Mouse (Mus musculus): ENCODE results near the gene Trnau1ap. TPM values are rescaled to one million over a fixed set of nuclear protein-coding genes. Genes with fewer than 3 reads are reported as not detected.

Gene Trnau1ap
- polyA plus RNA-seq, 1 experiment from 2014 or later, result 72.0 TPM

- Histone ChIP-seq H3K4me2 (peak overlapping the region; percentile 76), H3K36me3 (ENCODE audit: control insufficient read depth, insufficient read depth, low read length) (no peaks in the 10 kb centered on the region), H3K9ac (ENCODE audit: low read depth, low read length) (peak overlapping the region; percentile 73; the same call in 1 of the 2 replicates), H3K9me3 (replicated peaks; ENCODE audit: control insufficient read depth, low read length) (no peaks in the 10 kb centered on the region), H3K4me3 (ENCODE audit: low read depth, low read length) (peak overlapping the region; percentile 53), H3K4me1 (ENCODE audit: control insufficient read depth, insufficient read depth, low read length) (peaks cover 6% of the 10 kb centered on the region), H3K27ac (ENCODE audit: low read depth, low read length) (no peak overlapping the region), H3K27me3 (ENCODE audit: control insufficient read depth, insufficient read depth, low read length) (no peaks in the 10 kb centered on the region)
- no peak for ATAC-seq (replicated peaks; ENCODE audit: insufficient number of reproducible peaks, low FRiP score, low TSS enrichment)
- 64% methylated on average over 16 of the region's 16 CpGs for WGBS (ENCODE audit: insufficient replicate concordance)
Observed at GRCm38 (mm10) chr4:132301965-132302938, 27.1 kb downstream of the Trnau1ap start.

GRCm38 (mm10) chr4:132301486-132301885 lies 27.9 kb downstream of the Trnau1ap start:
- WGBS (ENCODE audit: insufficient replicate concordance), result 63% methylated on average over 6 of the region's 6 CpGs
- Histone ChIP-seq H3K9me3 (replicated peaks; ENCODE audit: control insufficient read depth, low read length) (no peaks in the 10 kb centered on the region), H3K27ac (ENCODE audit: low read depth, low read length) (no peak overlapping the region), H3K36me3 (ENCODE audit: control insufficient read depth, insufficient read depth, low read length) (no peaks in the 10 kb centered on the region), H3K9ac (ENCODE audit: low read depth, low read length) (no peak overlapping the region), H3K4me2 (no peak overlapping the region), H3K27me3 (ENCODE audit: control insufficient read depth, insufficient read depth, low read length) (no peaks in the 10 kb centered on the region), H3K4me3 (ENCODE audit: low read depth, low read length) (no peak overlapping the region), H3K4me1 (ENCODE audit: control insufficient read depth, insufficient read depth, low read length) (peaks cover 6% of the 10 kb centered on the region)
- no peak for ATAC-seq (replicated peaks; ENCODE audit: insufficient number of reproducible peaks, low FRiP score, low TSS enrichment)

GRCm38 (mm10) chr4:132299849-132300248 lies 29.5 kb downstream of the Trnau1ap start:
- 100% methylated on average over 1 of the region's 1 CpGs for WGBS (ENCODE audit: insufficient replicate concordance)
- no peak for ATAC-seq (replicated peaks; ENCODE audit: insufficient number of reproducible peaks, low FRiP score, low TSS enrichment)
- H3K9me3 ChIP-seq (replicated peaks; ENCODE audit: control insufficient read depth, low read length), result no peaks in the 10 kb centered on the region
- peaks cover 6% of the 10 kb centered on the region for H3K4me1 ChIP-seq (ENCODE audit: control insufficient read depth, insufficient read depth, low read length)
- no peaks in the 10 kb centered on the region for H3K36me3 ChIP-seq (ENCODE audit: control insufficient read depth, insufficient read depth, low read length)
- no peak overlapping the region for H3K9ac ChIP-seq (ENCODE audit: low read depth, low read length)
- no peaks in the 10 kb centered on the region for H3K27me3 ChIP-seq (ENCODE audit: control insufficient read depth, insufficient read depth, low read length)
- H3K4me2 ChIP-seq, result no peak overlapping the region
- no peak overlapping the region for H3K27ac ChIP-seq (ENCODE audit: low read depth, low read length)
- H3K4me3 ChIP-seq (ENCODE audit: low read depth, low read length), result no peak overlapping the region

- Histone ChIP-seq H3K4me2 (no peak overlapping the region), H3K27ac (ENCODE audit: low read depth, low read length) (no peak overlapping the region), H3K27me3 (ENCODE audit: control insufficient read depth, insufficient read depth, low read length) (no peaks in the 10 kb centered on the region), H3K4me3 (ENCODE audit: low read depth, low read length) (no peak overlapping the region), H3K36me3 (ENCODE audit: control insufficient read depth, insufficient read depth, low read length) (peaks cover 9% of the 10 kb centered on the region), H3K9me3 (replicated peaks; ENCODE audit: control insufficient read depth, low read length) (peaks cover 3% of the 10 kb centered on the region; the same call in 1 of the 2 replicates), H3K4me1 (ENCODE audit: control insufficient read depth, insufficient read depth, low read length) (no peaks in the 10 kb centered on the region), H3K9ac (ENCODE audit: low read depth, low read length) (no peak overlapping the region)
- 42% methylated on average over 8 of the region's 8 CpGs for WGBS (ENCODE audit: insufficient replicate concordance)
- ATAC-seq (replicated peaks; ENCODE audit: insufficient number of reproducible peaks, low FRiP score, low TSS enrichment), result no peak
Observed at GRCm38 (mm10) chr4:132295696-132296390, 33.5 kb downstream of the Trnau1ap start.

- Histone ChIP-seq H3K4me3 (ENCODE audit: low read depth, low read length) (no peak overlapping the region), H3K4me2 (no peak overlapping the region), H3K27ac (ENCODE audit: low read depth, low read length) (no peak overlapping the region), H3K9ac (ENCODE audit: low read depth, low read length) (no peak overlapping the region), H3K27me3 (ENCODE audit: control insufficient read depth, insufficient read depth, low read length) (no peaks in the 10 kb centered on the region), H3K4me1 (ENCODE audit: control insufficient read depth, insufficient read depth, low read length) (no peaks in the 10 kb centered on the region), H3K36me3 (ENCODE audit: control insufficient read depth, insufficient read depth, low read length) (peaks cover 16% of the 10 kb centered on the region), H3K9me3 (replicated peaks; ENCODE audit: control insufficient read depth, low read length) (peaks cover 3% of the 10 kb centered on the region; the same call in 1 of the 2 replicates)
- 81% methylated on average over 7 of the region's 7 CpGs for WGBS (ENCODE audit: insufficient replicate concordance)
- no peak for ATAC-seq (replicated peaks; ENCODE audit: insufficient number of reproducible peaks, low FRiP score, low TSS enrichment)
Observed at GRCm38 (mm10) chr4:132293682-132294240, 35.6 kb downstream of the Trnau1ap start.

- H3K4me2 ChIP-seq, result no peak overlapping the region
- H3K9me3 ChIP-seq (replicated peaks; ENCODE audit: control insufficient read depth, low read length), result peaks cover 3% of the 10 kb centered on the region; the same call in 1 of the 2 replicates
- ATAC-seq (replicated peaks; ENCODE audit: insufficient number of reproducible peaks, low FRiP score, low TSS enrichment), result no peak
- no peaks in the 10 kb centered on the region for H3K4me1 ChIP-seq (ENCODE audit: control insufficient read depth, insufficient read depth, low read length)
- no peak overlapping the region for H3K9ac ChIP-seq (ENCODE audit: low read depth, low read length)
- no peak overlapping the region for H3K27ac ChIP-seq (ENCODE audit: low read depth, low read length)
- whole genome bisulfite sequencing (ENCODE audit: insufficient replicate concordance), result 51% methylated on average over 4 of the region's 4 CpGs
- no peaks in the 10 kb centered on the region for H3K27me3 ChIP-seq (ENCODE audit: control insufficient read depth, insufficient read depth, low read length)
- no peak overlapping the region for H3K4me3 ChIP-seq (ENCODE audit: low read depth, low read length)
- H3K36me3 ChIP-seq (ENCODE audit: control insufficient read depth, insufficient read depth, low read length), result peaks cover 16% of the 10 kb centered on the region
Observed at GRCm38 (mm10) chr4:132292988-132293387, 36.4 kb downstream of the Trnau1ap start.

GRCm38 (mm10) chr4:132291624-132292335 lies 37.6 kb downstream of the Trnau1ap start:
- peaks cover 18% of the 10 kb centered on the region for H3K36me3 ChIP-seq (ENCODE audit: control insufficient read depth, insufficient read depth, low read length)
- no peak for ATAC-seq (replicated peaks; ENCODE audit: insufficient number of reproducible peaks, low FRiP score, low TSS enrichment)
- H3K9me3 ChIP-seq (replicated peaks; ENCODE audit: control insufficient read depth, low read length), result peaks cover 3% of the 10 kb centered on the region; the same call in 1 of the 2 replicates
- no peak overlapping the region for H3K4me3 ChIP-seq (ENCODE audit: low read depth, low read length)
- WGBS (ENCODE audit: insufficient replicate concordance), result 82% methylated on average over 12 of the region's 12 CpGs
- no peaks in the 10 kb centered on the region for H3K27me3 ChIP-seq (ENCODE audit: control insufficient read depth, insufficient read depth, low read length)
- no peak overlapping the region for H3K9ac ChIP-seq (ENCODE audit: low read depth, low read length)
- H3K27ac ChIP-seq (ENCODE audit: low read depth, low read length), result no peak overlapping the region
- no peaks in the 10 kb centered on the region for H3K4me1 ChIP-seq (ENCODE audit: control insufficient read depth, insufficient read depth, low read length)
- no peak overlapping the region for H3K4me2 ChIP-seq

GRCm38 (mm10) chr4:132291056-132291455 lies 38.3 kb downstream of the Trnau1ap start:
- Histone ChIP-seq H3K4me3 (ENCODE audit: low read depth, low read length) (no peak overlapping the region), H3K9me3 (replicated peaks; ENCODE audit: control insufficient read depth, low read length) (peaks cover 3% of the 10 kb centered on the region; the same call in 1 of the 2 replicates), H3K36me3 (ENCODE audit: control insufficient read depth, insufficient read depth, low read length) (peaks cover 21% of the 10 kb centered on the region), H3K27me3 (ENCODE audit: control insufficient read depth, insufficient read depth, low read length) (no peaks in the 10 kb centered on the region), H3K27ac (ENCODE audit: low read depth, low read length) (no peak overlapping the region), H3K4me2 (no peak overlapping the region), H3K4me1 (ENCODE audit: control insufficient read depth, insufficient read depth, low read length) (no peaks in the 10 kb centered on the region), H3K9ac (ENCODE audit: low read depth, low read length) (no peak overlapping the region)
- 92% methylated on average over 4 of the region's 4 CpGs for WGBS (ENCODE audit: insufficient replicate concordance)
- no peak for ATAC-seq (replicated peaks; ENCODE audit: insufficient number of reproducible peaks, low FRiP score, low TSS enrichment)

Measured in heart, embryonic 11.5 days (tissue).